In the genomic region with DNA sequence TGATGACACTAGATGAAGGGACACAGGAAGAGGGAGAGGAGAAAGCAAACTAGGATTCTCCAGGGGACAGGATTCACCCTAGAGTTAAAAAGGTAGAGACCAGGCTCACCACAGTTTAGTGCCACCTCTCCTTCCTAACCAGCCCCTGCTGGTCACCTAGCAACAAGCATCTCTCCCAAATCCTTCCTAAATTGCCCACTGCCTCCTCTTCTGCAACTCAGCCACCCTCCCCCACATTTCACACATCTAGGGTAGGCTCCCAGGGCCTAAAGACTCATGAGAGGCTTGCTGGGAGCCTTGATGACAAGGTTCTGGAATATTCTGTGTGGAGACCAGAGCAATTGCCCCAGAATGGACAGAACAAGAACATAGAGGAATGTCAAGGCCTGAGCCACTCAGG, we compare ENCODE assay signal across 28 mouse cellular contexts.
DNase-seq lines count a peak whose midpoint lies in the region; ATAC-seq and TF ChIP-seq lines count a peak whose summit lies in the region.
"Had no signal": no experiment of that assay in that cellular context is flagged by ENCODE, and none has a peak within 500 bp of the region (broad histone marks: within the 10 kb centered on the region; RNA-seq: fewer than 3 reads in every experiment).

No protein-coding gene starts in this region.

- H3K9ac ChIP-seq in midbrain, postnatal 0 days (replicated peaks; ENCODE audit: low read length, poor library complexity, severe bottlenecking): no peak overlapping the region
- H3K9ac ChIP-seq in midbrain, embryonic 13.5 days (replicated peaks): no peak overlapping the region
- H3K9ac ChIP-seq: embryonic facial prominence, embryonic 12.5 days; embryonic facial prominence, embryonic 15.5 days; forebrain, postnatal 0 days; heart, embryonic 13.5 days; hindbrain, embryonic 14.5 days had no signal

- peak; percentile 25; the same call in 1 of the 2 replicates for TF ChIP-seq CTCF in midbrain, postnatal 0 days (IDR thresholded peaks at IDR 0.05)

- no peak overlapping the region for H3K4me2 ChIP-seq in midbrain, postnatal 0 days (ENCODE audit: low read depth, low read length, poor library complexity, severe bottlenecking)
- H3K4me2 ChIP-seq in midbrain, embryonic 13.5 days (replicated peaks): no peak overlapping the region
- H3K4me2 ChIP-seq: embryonic facial prominence, embryonic 12.5 days; embryonic facial prominence, embryonic 15.5 days; heart, embryonic 13.5 days; hindbrain, embryonic 14.5 days had no signal

- no peaks in the 10 kb centered on the region for H3K4me1 ChIP-seq in midbrain, postnatal 0 days (ENCODE audit: insufficient read depth, low read length)
- H3K4me1 ChIP-seq in midbrain, embryonic 13.5 days (replicated peaks): no peaks in the 10 kb centered on the region; the same call in 1 of the 2 replicates
- H3K4me1 ChIP-seq: heart, embryonic 10.5 days; heart, embryonic 13.5 days had no signal

- H3K36me3 ChIP-seq in midbrain, postnatal 0 days (ENCODE audit: insufficient read depth, low read length): no peaks in the 10 kb centered on the region
- no peaks in the 10 kb centered on the region for H3K36me3 ChIP-seq in midbrain, embryonic 13.5 days
- H3K36me3 ChIP-seq: embryonic facial prominence, embryonic 12.5 days; embryonic facial prominence, embryonic 15.5 days; G1E; heart, embryonic 10.5 days; heart, embryonic 13.5 days had no signal

- H3K4me3 ChIP-seq in midbrain, postnatal 0 days (ENCODE audit: low read depth, low read length): no peak overlapping the region
- no peak overlapping the region for H3K4me3 ChIP-seq in midbrain, embryonic 13.5 days (replicated peaks)
- H3K4me3 ChIP-seq: embryonic facial prominence, embryonic 12.5 days; embryonic facial prominence, embryonic 15.5 days; heart, adult 2 months; heart, embryonic 10.5 days; heart, embryonic 13.5 days had no signal

- ATAC-seq in midbrain, postnatal 0 days (ENCODE audit: low FRiP score): no peak
- ATAC-seq in midbrain, embryonic 13.5 days: no peak
- ATAC-seq: forebrain, embryonic 14.5 days; forebrain, postnatal 0 days; hindbrain, postnatal 0 days; inflammation-experienced regulatory T-cells, adult 6 months; Patski had no signal

- DNase-seq in frontal cortex, adult 2 months (ENCODE audit: extremely low spot score in 1 of 2, low spot score in 1 of 2): peak; percentile 16 to 17
- no peak for DNase-seq in frontal cortex, postnatal 14 days (ENCODE audit: low spot score in 2 of 2)
- no peak for DNase-seq in midbrain, postnatal 0 days (ENCODE audit: low spot score)
- peak; percentile 56 for DNase-seq in right cerebral cortex, postnatal 10 days (ENCODE audit: low spot score in 2 of 2)
- no peak for DNase-seq in right cerebral cortex, postnatal 14 days
- DNase-seq: adrenal gland, postnatal 10 days; B cell, adult 2 months; cerebellum, adult 11 months; cerebellum, adult 2 months; cerebellum, adult 9-11 months; cerebellum, postnatal 25 days; forebrain, postnatal 0 days; gastrocnemius, postnatal 10 days; gastrocnemius, postnatal 36 days; heart, adult 2 months; heart, postnatal 14 days; heart, postnatal 4 days had no signal

- H3K27me3 ChIP-seq in midbrain, postnatal 0 days (ENCODE audit: insufficient read depth, low read length): no peaks in the 10 kb centered on the region
- H3K27me3 ChIP-seq in midbrain, embryonic 13.5 days: no peaks in the 10 kb centered on the region

- H3K9me3 ChIP-seq in midbrain, postnatal 0 days (ENCODE audit: low read length): no peaks in the 10 kb centered on the region
- no peaks in the 10 kb centered on the region for H3K9me3 ChIP-seq in midbrain, embryonic 13.5 days
- H3K9me3 ChIP-seq: embryonic facial prominence, embryonic 12.5 days; embryonic facial prominence, embryonic 15.5 days; heart, embryonic 10.5 days; heart, embryonic 13.5 days had no signal

- no peak overlapping the region; the same call in 1 of the 2 replicates for H3K27ac ChIP-seq in midbrain, postnatal 0 days (ENCODE audit: low read depth, low read length)
- no peak overlapping the region for H3K27ac ChIP-seq in midbrain, embryonic 13.5 days
- H3K27ac ChIP-seq: embryonic facial prominence, embryonic 12.5 days; embryonic facial prominence, embryonic 15.5 days; heart, adult 2 months; heart, embryonic 10.5 days; heart, embryonic 13.5 days; hindbrain, embryonic 14.5 days; hindbrain, postnatal 0 days had no signal

Comparison
In these comparisons a context has a peak if more than half of its experiments do, and no peak if none do; other contexts are left out.
1. DNase-seq: peak in frontal cortex, adult 2 months (2 of 2) and right cerebral cortex, postnatal 10 days (2 of 2); none in frontal cortex, postnatal 14 days (0 of 2), midbrain, postnatal 0 days (single experiment) and right cerebral cortex, postnatal 14 days (single experiment).